Mouse (Mus musculus): Measurements from ENCODE around the gene Dach1.

DNA sequence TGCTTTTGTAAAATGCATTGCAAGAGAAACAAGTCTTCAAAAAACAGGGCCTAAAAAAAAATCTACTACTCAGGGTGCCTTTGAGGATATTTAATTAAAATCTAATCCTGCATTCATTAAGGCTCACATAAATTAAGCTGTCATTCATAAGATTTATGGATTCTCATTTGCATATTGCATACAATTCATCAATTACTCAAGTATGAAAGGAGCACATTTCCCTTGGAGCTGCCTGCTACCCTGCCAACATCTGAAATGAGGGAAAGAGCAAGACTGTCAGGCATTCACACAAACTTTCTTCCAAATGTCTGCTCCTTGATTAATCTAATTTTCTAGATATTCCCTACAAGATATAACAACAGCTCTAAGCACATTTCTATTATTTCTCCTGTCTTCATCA, 122.6 kb downstream of the Dach1 start:
- TF ChIP-seq SIN3A (IDR thresholded peaks at IDR 0.05; ENCODE audit: low read length) (no peak), GATA1 (IDR thresholded peaks at IDR 0.05; ENCODE audit: low read depth, low read length) (no peak), EP300 (IDR thresholded peaks at IDR 0.05; ENCODE audit: low read depth in 1 of 2, low read length in 2 of 2) (no peak), POLR2A (IDR thresholded peaks at IDR 0.05; ENCODE audit: control insufficient read depth in 1 of 2, insufficient read depth in 1 of 2, low read depth in 1 of 2, low read length in 2 of 2, poor library complexity in 1 of 2) (no peak), CTCF (IDR thresholded peaks at IDR 0.05 in 2 of 3, conservative IDR thresholded peaks at IDR 0.05 in 1 of 3; ENCODE audit: control insufficient read depth in 1 of 3, insufficient read depth in 1 of 3, low read depth in 2 of 3, low read length in 3 of 3, poor library complexity in 1 of 3, severe bottlenecking in 1 of 3) (no peak), KAT2A (conservative IDR thresholded peaks at IDR 0.05; ENCODE audit: low read depth, low read length) (no peak), RCOR1 (IDR thresholded peaks at IDR 0.05; ENCODE audit: low read depth, low read length) (no peak)

All from MEL (cell line).